Mouse (Mus musculus): ENCODE results near the gene Btnl9. TPM values are rescaled to one million over a fixed set of nuclear protein-coding genes. Genes with fewer than 3 reads are reported as not detected.
A peak's percentile ranks its signal among the peaks of the same experiment; 100 is the strongest.
"Not testable (repeated sequence)": the region's sequence is repeated elsewhere in the genome, so short reads cannot be mapped to it uniquely, and the experiment has no call there.

Gene Btnl9
- polyA plus RNA-seq, 1 experiment from 2014 or later, result 1.8 TPM

- peak overlapping the region; percentile 84 for H3K4me2 ChIP-seq (ENCODE audit: low read length)
- peak overlapping the region; percentile 100 for H3K27ac ChIP-seq (ENCODE audit: low read depth)
- H3K36me3 ChIP-seq (ENCODE audit: control insufficient read depth, insufficient read depth, low read length), result peaks cover 16% of the 10 kb centered on the region
- ATAC-seq (replicated peaks; ENCODE audit: low FRiP score, low TSS enrichment, low read depth) (peak; percentile 75), DNase-seq (ENCODE audit: low spot score) (no peak)
- 0% methylated on average over 24 of the region's 24 CpGs for WGBS
- peaks cover 8% of the 10 kb centered on the region; the same call in 1 of the 2 replicates for H3K4me1 ChIP-seq (replicated peaks; ENCODE audit: control insufficient read depth, insufficient read depth, low read length)
- H3K9me3 ChIP-seq (ENCODE audit: control insufficient read depth, low read length), result no peaks in the 10 kb centered on the region
- H3K9ac ChIP-seq (ENCODE audit: low read length), result peak overlapping the region; percentile 99
- H3K4me3 ChIP-seq (ENCODE audit: low read depth, low read length), result peak overlapping the region; percentile 94
- no peaks in the 10 kb centered on the region for H3K27me3 ChIP-seq (replicated peaks; ENCODE audit: control insufficient read depth, insufficient read depth, low read length)
Measured at GRCm38 (mm10) chr11:49203771-49204497, 17.0 kb upstream of the Btnl9 start.

- Histone ChIP-seq H3K27ac (ENCODE audit: low read depth) (peak within 1 kb of the TSS; percentile 100), H3K4me1 (replicated peaks; ENCODE audit: control insufficient read depth, insufficient read depth, low read length) (peaks cover 8% of the 10 kb centered on the region; the same call in 1 of the 2 replicates), H3K27me3 (replicated peaks; ENCODE audit: control insufficient read depth, insufficient read depth, low read length) (no peaks in the 10 kb centered on the region), H3K9me3 (ENCODE audit: control insufficient read depth, low read length) (no peaks in the 10 kb centered on the region), H3K4me3 (ENCODE audit: low read depth, low read length) (peak within 1 kb of the TSS; percentile 94), H3K9ac (ENCODE audit: low read length) (peak within 1 kb of the TSS; percentile 99), H3K36me3 (ENCODE audit: control insufficient read depth, insufficient read depth, low read length) (peaks cover 16% of the 10 kb centered on the region), H3K4me2 (ENCODE audit: low read length) (peak within 1 kb of the TSS; percentile 84)
- DNase-seq (ENCODE audit: low spot score), result peak; percentile 99
- ATAC-seq (replicated peaks; ENCODE audit: low FRiP score, low TSS enrichment, low read depth), result peak; percentile 90
- WGBS, result under 1% methylated on average over 43 of the region's 47 CpGs
Measured at GRCm38 (mm10) chr11:49203129-49203768, 16.3 kb upstream of the Btnl9 start, which contains the start of gene Zfp62. TSS of gene Zfp62 (plus strand) at chr11:49203292.

- ATAC-seq (replicated peaks; ENCODE audit: low FRiP score, low TSS enrichment, low read depth), result peak; percentile 33
- H3K27ac ChIP-seq (ENCODE audit: low read depth), result peak overlapping the region; percentile 100
- no peaks in the 10 kb centered on the region for H3K9me3 ChIP-seq (ENCODE audit: control insufficient read depth, low read length)
- H3K9ac ChIP-seq (ENCODE audit: low read length), result peak overlapping the region; percentile 99
- H3K27me3 ChIP-seq (replicated peaks; ENCODE audit: control insufficient read depth, insufficient read depth, low read length), result no peaks in the 10 kb centered on the region
- peak overlapping the region; percentile 94 for H3K4me3 ChIP-seq (ENCODE audit: low read depth, low read length)
- H3K36me3 ChIP-seq (ENCODE audit: control insufficient read depth, insufficient read depth, low read length), result peaks cover 12% of the 10 kb centered on the region
- DNase-seq (ENCODE audit: low spot score), result peak; percentile 77
- H3K4me2 ChIP-seq (ENCODE audit: low read length), result peak overlapping the region; percentile 84
- 3% methylated on average over 10 of the region's 10 CpGs for WGBS
- peaks cover 8% of the 10 kb centered on the region; the same call in 1 of the 2 replicates for H3K4me1 ChIP-seq (replicated peaks; ENCODE audit: control insufficient read depth, insufficient read depth, low read length)
Measured at GRCm38 (mm10) chr11:49202523-49203061, 15.6 kb upstream of the Btnl9 start.

GRCm38 (mm10) chr11:49202071-49202470 is 15.1 kb upstream of the Btnl9 start:
- Histone ChIP-seq H3K4me3 (ENCODE audit: low read depth, low read length) (peak overlapping the region; percentile 94), H3K4me2 (ENCODE audit: low read length) (peak overlapping the region; percentile 84), H3K27me3 (replicated peaks; ENCODE audit: control insufficient read depth, insufficient read depth, low read length) (no peaks in the 10 kb centered on the region), H3K27ac (ENCODE audit: low read depth) (peak overlapping the region; percentile 100; the same call in 1 of the 2 replicates), H3K9ac (ENCODE audit: low read length) (peak overlapping the region; percentile 99), H3K9me3 (ENCODE audit: control insufficient read depth, low read length) (no peaks in the 10 kb centered on the region), H3K36me3 (ENCODE audit: control insufficient read depth, insufficient read depth, low read length) (peaks cover 9% of the 10 kb centered on the region), H3K4me1 (replicated peaks; ENCODE audit: control insufficient read depth, insufficient read depth, low read length) (peaks cover 8% of the 10 kb centered on the region; the same call in 1 of the 2 replicates)
- ATAC-seq (replicated peaks; ENCODE audit: low FRiP score, low TSS enrichment, low read depth), result no peak
- DNase-seq (ENCODE audit: low spot score), result no peak
- WGBS, result 45% methylated on average over 2 of the region's 2 CpGs

- Histone ChIP-seq H3K27me3 (replicated peaks; ENCODE audit: control insufficient read depth, insufficient read depth, low read length) (no peaks in the 10 kb centered on the region), H3K4me1 (replicated peaks; ENCODE audit: control insufficient read depth, insufficient read depth, low read length) (peaks cover 8% of the 10 kb centered on the region; the same call in 1 of the 2 replicates), H3K4me3 (ENCODE audit: low read depth, low read length) (no peak overlapping the region), H3K4me2 (ENCODE audit: low read length) (no peak overlapping the region), H3K9me3 (ENCODE audit: control insufficient read depth, low read length) (no peaks in the 10 kb centered on the region), H3K36me3 (ENCODE audit: control insufficient read depth, insufficient read depth, low read length) (peaks cover under 1% of the 10 kb centered on the region; the same call in 1 of the 2 replicates), H3K27ac (ENCODE audit: low read depth) (no peak overlapping the region), H3K9ac (ENCODE audit: low read length) (no peak overlapping the region)
- no peak for ATAC-seq (replicated peaks; ENCODE audit: low FRiP score, low TSS enrichment, low read depth)
- DNase-seq (ENCODE audit: low spot score), result no peak
Measured at GRCm38 (mm10) chr11:49201142-49201541, 14.2 kb upstream of the Btnl9 start.

- no peak overlapping the region for H3K27ac ChIP-seq (ENCODE audit: low read depth)
- H3K4me2 ChIP-seq (ENCODE audit: low read length), result no peak overlapping the region
- ATAC-seq (replicated peaks; ENCODE audit: low FRiP score, low TSS enrichment, low read depth) (no peak), DNase-seq (ENCODE audit: low spot score) (no peak)
- H3K36me3 ChIP-seq (ENCODE audit: control insufficient read depth, insufficient read depth, low read length), result no peaks in the 10 kb centered on the region
- H3K27me3 ChIP-seq (replicated peaks; ENCODE audit: control insufficient read depth, insufficient read depth, low read length), result no peaks in the 10 kb centered on the region
- H3K4me3 ChIP-seq (ENCODE audit: low read depth, low read length), result no peak overlapping the region
- no peaks in the 10 kb centered on the region for H3K9me3 ChIP-seq (ENCODE audit: control insufficient read depth, low read length)
- H3K9ac ChIP-seq (ENCODE audit: low read length), result no peak overlapping the region
- peaks cover 8% of the 10 kb centered on the region; the same call in 1 of the 2 replicates for H3K4me1 ChIP-seq (replicated peaks; ENCODE audit: control insufficient read depth, insufficient read depth, low read length)
Measured at GRCm38 (mm10) chr11:49200666-49201065, 13.7 kb upstream of the Btnl9 start.

GRCm38 (mm10) chr11:49195819-49196322 is 8.9 kb upstream of the Btnl9 start:
- no peaks in the 10 kb centered on the region for H3K9me3 ChIP-seq (ENCODE audit: control insufficient read depth, low read length)
- no peak for ATAC-seq (replicated peaks; ENCODE audit: low FRiP score, low TSS enrichment, low read depth)

GRCm38 (mm10) chr11:49194771-49195170 is 7.8 kb upstream of the Btnl9 start:
- not testable (repeated sequence) for H3K9ac ChIP-seq (ENCODE audit: low read length); ATAC-seq (replicated peaks; ENCODE audit: low FRiP score, low TSS enrichment, low read depth); H3K9me3 ChIP-seq (ENCODE audit: control insufficient read depth, low read length); DNase-seq (ENCODE audit: low spot score); H3K4me3 ChIP-seq (ENCODE audit: low read depth, low read length); H3K4me1 ChIP-seq (replicated peaks; ENCODE audit: control insufficient read depth, insufficient read depth, low read length); H3K27ac ChIP-seq (ENCODE audit: low read depth); H3K27me3 ChIP-seq (replicated peaks; ENCODE audit: control insufficient read depth, insufficient read depth, low read length); H3K4me2 ChIP-seq (ENCODE audit: low read length); H3K36me3 ChIP-seq (ENCODE audit: control insufficient read depth, insufficient read depth, low read length)
- WGBS, result 93% methylated on average over 9 of the region's 9 CpGs

More at GRCm38 (mm10) chr11:49195819-49196322, 8.9 kb upstream of the Btnl9 start:
- no peak overlapping the region for H3K27ac ChIP-seq (ENCODE audit: low read depth)
- H3K4me3 ChIP-seq (ENCODE audit: low read depth, low read length), result no peak overlapping the region
- no peaks in the 10 kb centered on the region for H3K36me3 ChIP-seq (ENCODE audit: control insufficient read depth, insufficient read depth, low read length)
- H3K27me3 ChIP-seq (replicated peaks; ENCODE audit: control insufficient read depth, insufficient read depth, low read length), result no peaks in the 10 kb centered on the region
- 79% methylated on average over 7 of the region's 7 CpGs for WGBS
- H3K4me2 ChIP-seq (ENCODE audit: low read length), result no peak overlapping the region
- H3K9ac ChIP-seq (ENCODE audit: low read length), result no peak overlapping the region
- H3K4me1 ChIP-seq (replicated peaks; ENCODE audit: control insufficient read depth, insufficient read depth, low read length), result no peaks in the 10 kb centered on the region
- DNase-seq (ENCODE audit: low spot score), result no peak
